Comparison of ENCODE assay signal across 9 mouse cellular contexts in the genomic region with DNA sequence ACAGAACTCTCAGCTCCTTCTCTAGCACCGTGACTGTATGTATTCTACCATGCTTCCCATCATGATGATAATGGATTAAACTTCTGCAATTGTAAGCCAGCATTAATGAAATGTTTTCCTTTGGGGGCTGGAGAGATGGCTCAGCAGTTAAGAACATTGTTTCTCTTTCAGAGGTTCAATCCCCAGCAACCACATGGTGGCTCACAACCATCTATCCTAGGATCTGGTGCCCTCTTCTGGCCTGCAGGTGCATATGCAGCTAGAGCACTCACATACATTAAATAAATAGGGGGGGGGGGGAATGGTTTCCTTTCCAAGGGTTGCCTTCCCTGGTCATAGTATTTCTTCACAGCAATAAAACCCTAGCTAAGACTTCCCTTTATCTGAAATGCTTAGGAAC. TPM values are rescaled to one million over a fixed set of nuclear protein-coding genes. Genes with fewer than 3 reads are reported as not detected.
DNase-seq lines count a peak whose midpoint lies in the region; ATAC-seq and TF ChIP-seq lines count a peak whose summit lies in the region.
"Had no signal": no experiment of that assay in that cellular context is flagged by ENCODE, and none has a peak within 500 bp of the region (broad histone marks: within the 10 kb centered on the region; RNA-seq: fewer than 3 reads in every experiment).

No protein-coding gene starts in this region.

- DNase-seq in liver (peak; percentile 32), MEL (ENCODE audit: low read depth, low spot score) (peak; percentile 75)
- DNase-seq in liver, embryonic 11.5 days (ENCODE audit: low spot score), result no peak
- DNase-seq in c-Kit-positive CD71-positive TER-119-positive erythroid progenitor cells, embryonic 14.5 days (ENCODE audit: low spot score), result peak; percentile 36
- DNase-seq in naive thymus-derived CD4-positive, alpha-beta T cell, adult 2 months (ENCODE audit: low read depth), result peak; percentile 66
- DNase-seq in layer of hippocampus, adult 11-12 months (ENCODE audit: low spot score), result no peak
- no peak for DNase-seq in cerebellum, adult 9-11 months
- no peak for DNase-seq in heart, postnatal 25 days (ENCODE audit: low spot score)

- TF ChIP-seq POLR2A in MEL (IDR thresholded peaks at IDR 0.05; ENCODE audit: control insufficient read depth in 1 of 2, insufficient read depth in 1 of 2, low read depth in 1 of 2, low read length in 2 of 2, poor library complexity in 1 of 2), result no peak

- WGBS in liver, embryonic 11.5 days, result 92% methylated on average over 1 of the region's 1 CpGs

- peaks cover 36% of the 10 kb centered on the region for H3K36me3 ChIP-seq in liver, embryonic 11.5 days (ENCODE audit: control insufficient read depth, insufficient read depth, low read length)
- H3K36me3 ChIP-seq in MEL (ENCODE audit: control insufficient read depth in 1 of 2, insufficient read depth in 2 of 2, low read length in 2 of 2), result peaks cover 3 to 10% of the 10 kb centered on the region in 2 experiments

- TF ChIP-seq RAD21 in MEL (IDR thresholded peaks at IDR 0.05; ENCODE audit: low read depth, low read length), result peak; percentile 40

- no peaks in the 10 kb centered on the region for H3K4me1 ChIP-seq in liver, embryonic 11.5 days (replicated peaks; ENCODE audit: control insufficient read depth, insufficient read depth, low read length)
- H3K4me1 ChIP-seq in MEL (ENCODE audit: control insufficient read depth in 1 of 2, insufficient read depth in 2 of 2, low read length in 2 of 2), result no peaks in the 10 kb centered on the region
- H3K4me1 ChIP-seq: heart, embryonic 15.5 days had no signal

- no peak overlapping the region for H3K4me3 ChIP-seq in liver, embryonic 11.5 days (ENCODE audit: low read depth, low read length)
- no peak overlapping the region for H3K4me3 ChIP-seq in MEL (ENCODE audit: control insufficient read depth in 1 of 2, insufficient read depth in 1 of 2, low read depth in 2 of 2, low read length in 2 of 2)
- H3K4me3 ChIP-seq: heart, embryonic 15.5 days had no signal

- no peak for TF ChIP-seq EP300 in MEL (IDR thresholded peaks at IDR 0.05; ENCODE audit: low read depth in 1 of 2, low read length in 2 of 2)

- H3K27me3 ChIP-seq in liver, embryonic 11.5 days (replicated peaks; ENCODE audit: control insufficient read depth, insufficient read depth, low read length), result no peaks in the 10 kb centered on the region
- H3K27me3 ChIP-seq in MEL (ENCODE audit: control insufficient read depth in 1 of 2, insufficient read depth in 2 of 2, low read length in 2 of 2), result no peaks in the 10 kb centered on the region
- H3K27me3 ChIP-seq: heart, embryonic 15.5 days had no signal

- H3K4me2 ChIP-seq in liver, embryonic 11.5 days, result no peak overlapping the region
- H3K4me2 ChIP-seq: heart, embryonic 15.5 days had no signal

- H3K9ac ChIP-seq in liver, embryonic 11.5 days (ENCODE audit: low read depth, low read length), result no peak overlapping the region
- H3K9ac ChIP-seq in MEL (ENCODE audit: control insufficient read depth, low read depth, low read length, poor library complexity, severe bottlenecking), result no peak overlapping the region
- H3K9ac ChIP-seq: heart, embryonic 15.5 days had no signal

- no peaks in the 10 kb centered on the region for H3K79me2 ChIP-seq in MEL (ENCODE audit: control insufficient read depth, insufficient read depth, low read length, poor library complexity)

- no peaks in the 10 kb centered on the region for H3K9me3 ChIP-seq in liver, embryonic 11.5 days (ENCODE audit: control insufficient read depth, low read length)
- H3K9me3 ChIP-seq in MEL (replicated peaks; ENCODE audit: insufficient read depth, low read length), result no peaks in the 10 kb centered on the region

- H3K27ac ChIP-seq in liver, embryonic 11.5 days (ENCODE audit: low read depth, low read length), result no peak overlapping the region
- H3K27ac ChIP-seq in MEL (ENCODE audit: control insufficient read depth, low read depth, low read length), result no peak overlapping the region
- H3K27ac ChIP-seq: heart, embryonic 15.5 days had no signal

- no peak for ATAC-seq in liver, embryonic 11.5 days (replicated peaks; ENCODE audit: low FRiP score)

- TF ChIP-seq CTCF in MEL (IDR thresholded peaks at IDR 0.05 in 2 of 3, conservative IDR thresholded peaks at IDR 0.05 in 1 of 3; ENCODE audit: control insufficient read depth in 1 of 3, insufficient read depth in 1 of 3, low read depth in 2 of 3, low read length in 3 of 3, poor library complexity in 1 of 3, severe bottlenecking in 1 of 3), result peak; percentile 51 to 77 (median 73)

- intact Hi-C loops in heart, postnatal 25 days (cut with DNase I), result loop anchor here (10.0 kb wide), 1 partner anchor 53 kb away; no protein-coding TSS in a partner anchor

TF ChIP-seq in MEL, 35 proteins besides CTCF, POLR2A, EP300 and RAD21:
- TF ChIP-seq ZC3H11A (IDR thresholded peaks at IDR 0.05; ENCODE audit: low read depth, low read length), result peak; percentile 24; the same call in 1 of the 2 replicates
- TF ChIP-seq MYC (IDR thresholded peaks at IDR 0.05; ENCODE audit: low read depth, low read length), result peak; percentile 72
- no peak for TF ChIP-seq GABPA (IDR thresholded peaks at IDR 0.05; ENCODE audit: low read depth, low read length)
- peak; percentile 71 for TF ChIP-seq SMC3 (IDR thresholded peaks at IDR 0.05; ENCODE audit: low read depth, low read length)

RNA-seq across cellular contexts. Expression of a gene that starts 49.1 kb away (rescaled TPM):
- 0.42 and 0.63 TPM in 2 replicates for polyA plus RNA-seq in liver, embryonic 11.5 days (2014; fragmentation: Nextera tagmentation; extraction: Ambion mirVana)
- total RNA-seq in MEL (2012; rRNA removed), result 0.19 and 0.23 TPM in 2 replicates
- under 1 TPM in 1 of 2 experiments, not detected in 1; 0.43 TPM for polyA plus RNA-seq in MEL (2012; ENCODE audit: insufficient read depth in 1 of 2, insufficient read length in 2 of 2, low read depth in 1 of 2, low replicate concordance in 2 of 2, missing spikeins in 1 of 2)
- under 1 TPM in 1 of 2 experiments, not detected in 1; 0.18 TPM for total RNA-seq in heart, postnatal 25 days (2021)
- polyA plus RNA-seq: heart, embryonic 15.5 days had no signal

Comparison
In these comparisons a context has a peak if more than half of its experiments do, and no peak if none do; other contexts are left out.
1. DNase-seq: peak in liver (single experiment), MEL (single experiment), c-Kit-positive CD71-positive TER-119-positive erythroid progenitor cells, embryonic 14.5 days (single experiment) and naive thymus-derived CD4-positive, alpha-beta T cell, adult 2 months (single experiment); none in liver, embryonic 11.5 days (single experiment), layer of hippocampus, adult 11-12 months (single experiment), cerebellum, adult 9-11 months (single experiment) and heart, postnatal 25 days (single experiment).